Mouse (Mus musculus): Measurements from ENCODE around the gene Epha4.
A peak's percentile ranks its signal among the peaks of the same experiment; 100 is the strongest.

Gene Epha4

DNA sequence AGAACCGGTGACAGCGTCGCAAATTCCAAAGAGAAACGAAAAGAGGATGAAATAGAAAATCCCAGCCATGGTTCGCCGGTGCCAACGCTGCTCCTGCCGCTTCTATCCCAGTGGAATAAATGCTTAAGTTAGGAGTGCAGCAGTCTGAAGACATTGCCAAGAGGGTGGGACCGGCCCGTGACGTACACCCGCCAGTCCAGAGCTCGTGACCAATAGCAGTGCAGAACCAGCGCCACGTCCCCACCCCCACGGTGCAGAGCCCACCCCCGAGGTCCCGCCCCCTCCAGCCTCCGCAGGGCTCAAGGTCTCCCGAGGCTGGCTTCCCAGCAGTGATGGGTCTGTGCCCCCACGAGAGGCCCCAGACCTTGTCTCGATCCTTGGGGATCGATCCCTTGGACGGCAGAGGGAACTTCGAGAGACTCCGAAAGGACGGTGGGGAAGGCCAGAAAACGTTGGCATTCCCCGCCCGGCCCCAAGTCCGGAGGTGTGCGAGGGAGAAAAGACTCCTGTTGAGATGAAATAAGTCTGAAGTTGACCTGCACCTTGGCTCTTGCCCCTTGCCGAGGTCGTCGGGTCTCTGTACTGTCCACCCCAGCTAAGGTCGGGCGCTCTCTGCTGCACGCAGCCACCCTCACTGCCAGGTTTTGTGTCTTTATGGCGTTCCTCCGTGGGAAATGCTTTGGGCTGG lies at the start of gene Epha4:
Gene Epha4 (minus strand): TSS at position 126 of the 688 bp plus-strand sequence.
- peak; percentile 88 for DNase-seq (ENCODE audit: low read depth, low spot score)

DNA sequence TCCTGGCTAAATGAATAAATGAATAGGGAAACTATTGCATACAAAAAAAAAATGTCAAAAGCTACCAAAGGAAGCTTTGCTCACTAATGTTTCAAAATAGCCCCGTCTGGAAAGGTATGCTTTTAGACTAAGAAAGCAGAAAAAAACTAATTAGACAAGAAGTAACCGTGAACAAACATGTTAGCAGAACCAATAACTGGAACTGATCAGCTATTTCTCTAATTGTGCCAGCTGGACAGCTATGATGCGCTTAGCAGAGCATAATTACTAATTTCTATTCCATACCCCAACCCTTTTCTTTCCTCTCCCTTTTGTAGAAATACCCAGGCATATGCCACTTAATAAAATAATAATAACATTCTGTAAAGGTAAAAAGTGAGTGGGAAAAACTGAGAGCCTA lies 41.3 kb upstream of the Epha4 start:
- no peak for DNase-seq (ENCODE audit: low read depth, low spot score)

DNA sequence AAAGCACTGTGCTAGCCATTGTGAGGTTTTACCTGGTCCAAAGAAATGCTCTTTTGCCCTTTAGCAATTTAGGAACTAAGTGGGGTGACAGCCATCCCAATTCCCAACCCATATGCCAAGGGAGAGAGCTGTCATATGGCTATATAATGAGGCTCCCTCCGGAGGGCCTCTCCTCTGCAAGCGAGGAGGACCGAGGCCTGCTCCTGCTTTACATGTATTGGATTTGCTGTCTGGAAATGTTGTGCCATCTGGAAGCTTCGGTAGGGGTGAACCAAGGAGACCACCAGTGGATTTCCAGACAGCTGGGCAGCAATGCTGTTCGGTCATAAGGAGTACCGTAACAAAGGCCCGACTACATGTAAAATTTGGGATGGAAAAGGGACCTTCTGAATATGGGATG lies 37.0 kb upstream of the Epha4 start:
- DNase-seq (ENCODE audit: low read depth, low spot score), result no peak

DNA sequence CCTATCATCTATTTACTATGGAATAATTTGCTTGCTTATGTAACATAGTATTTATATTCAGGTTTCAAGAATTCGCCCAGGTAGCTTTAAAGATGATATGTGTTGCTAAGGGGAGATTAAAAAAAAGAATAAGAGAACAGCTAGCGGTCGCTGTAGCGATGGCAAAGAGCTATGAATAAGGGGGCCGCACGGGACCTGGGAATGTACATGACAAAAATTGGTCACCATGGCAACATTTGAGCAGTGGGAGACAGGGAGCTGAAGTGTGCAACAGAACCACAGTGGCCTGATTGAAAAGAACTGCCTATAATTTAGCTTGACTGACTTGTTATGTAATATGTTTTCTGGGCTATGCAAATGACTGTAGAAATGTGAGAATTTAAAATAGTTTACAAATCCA lies 30.8 kb upstream of the Epha4 start:
- DNase-seq (ENCODE audit: low read depth, low spot score), result no peak

DNA sequence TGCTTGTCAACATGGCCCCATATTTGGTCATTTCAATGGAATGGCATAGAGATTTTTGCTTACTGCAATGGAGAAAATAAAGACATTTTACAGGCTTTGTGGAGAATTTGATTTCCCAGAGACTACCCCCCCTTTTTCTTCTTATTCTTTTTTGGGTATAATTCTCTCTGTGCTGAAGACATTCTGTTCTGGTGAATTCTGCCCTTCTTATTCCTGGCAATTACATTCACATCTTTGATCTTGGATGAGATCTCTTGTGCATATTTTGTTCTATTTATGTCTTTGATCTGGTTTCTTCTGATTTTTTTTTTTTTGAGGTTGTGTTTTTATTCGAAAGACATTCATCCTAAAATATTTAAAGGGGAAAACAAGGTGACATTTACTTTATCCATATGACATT lies 30.1 kb upstream of the Epha4 start:
- DNase-seq (ENCODE audit: low read depth, low spot score), result no peak

DNA sequence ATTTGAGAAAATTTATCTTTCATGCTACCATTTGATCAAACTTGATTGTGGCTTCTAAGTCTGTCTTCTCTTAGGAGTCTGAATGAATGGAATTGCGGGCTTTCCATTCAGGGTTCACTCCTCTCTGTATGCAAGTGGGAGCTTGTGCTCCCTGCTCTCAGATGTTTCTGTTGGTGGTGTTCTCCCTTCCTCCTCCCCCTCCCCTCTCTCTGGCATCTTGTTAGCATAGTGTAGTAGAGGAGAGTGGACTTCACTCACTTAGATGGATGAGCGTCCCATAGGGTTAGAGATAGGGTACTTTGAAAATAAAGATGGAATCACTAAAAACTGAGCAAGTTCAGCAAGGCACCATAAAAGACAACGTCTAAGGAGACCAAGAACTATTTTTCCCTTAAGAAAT lies 29.4 kb upstream of the Epha4 start:
- no peak for DNase-seq (ENCODE audit: low read depth, low spot score)

DNA sequence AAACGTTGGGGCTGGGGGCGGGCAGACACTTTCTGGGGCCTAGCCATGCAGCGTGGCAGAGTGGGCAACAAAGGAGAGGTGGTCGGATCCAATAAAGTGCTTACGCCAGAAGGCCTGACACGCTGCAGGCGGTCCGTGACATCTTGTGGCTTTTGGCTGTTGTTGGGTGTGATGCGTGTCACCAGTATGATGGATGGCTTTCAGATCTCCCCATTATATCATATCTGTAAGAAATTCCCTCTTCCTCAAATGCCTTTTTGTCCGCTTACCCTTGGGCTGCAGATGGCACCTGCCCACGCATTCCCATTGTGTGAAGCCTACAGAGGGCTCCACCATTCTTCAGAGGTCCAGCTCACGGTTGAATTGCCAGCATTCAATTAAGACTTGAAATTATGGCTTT lies 25.1 kb upstream of the Epha4 start:
- no peak for DNase-seq (ENCODE audit: low read depth, low spot score)

DNA sequence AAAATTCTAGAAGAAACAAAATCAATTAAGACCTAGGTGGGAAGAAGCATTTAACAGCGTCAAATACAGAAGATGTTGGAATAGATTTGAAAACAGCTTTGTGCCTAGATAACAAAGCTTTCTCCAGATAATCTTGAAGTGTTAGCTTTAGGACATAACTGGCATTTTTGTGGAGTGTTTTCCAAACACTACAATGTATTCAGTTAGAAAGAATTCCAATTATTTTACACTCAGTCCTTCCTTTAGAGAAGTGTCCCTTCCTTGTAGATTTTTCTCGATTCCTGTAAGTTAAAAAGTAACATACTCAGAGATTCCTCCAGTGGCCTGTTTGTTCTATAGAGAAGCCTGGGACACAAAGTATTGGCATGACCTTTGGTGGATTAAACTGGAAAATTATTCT lies 23.7 kb upstream of the Epha4 start:
- no peak for DNase-seq (ENCODE audit: low read depth, low spot score)

DNA sequence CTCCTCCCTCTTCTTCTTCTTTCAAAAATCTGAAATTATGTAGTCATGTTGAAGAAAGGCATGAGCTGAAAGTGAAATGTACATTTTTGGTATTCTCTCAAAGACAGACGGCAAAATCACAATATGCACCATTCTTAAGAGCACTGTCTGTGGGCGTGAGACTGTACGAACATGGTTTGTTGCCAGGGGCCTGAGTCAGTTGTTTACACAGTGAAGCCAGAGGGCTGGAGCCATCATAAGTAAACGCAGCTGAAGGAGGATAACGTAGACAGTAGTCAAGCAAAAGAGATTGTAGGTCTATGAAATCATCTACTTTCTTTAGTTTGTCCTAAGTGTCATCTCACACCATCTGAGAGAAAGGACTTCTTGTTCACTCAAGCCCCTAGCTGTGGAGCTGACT lies 21.0 kb upstream of the Epha4 start:
- DNase-seq (ENCODE audit: low read depth, low spot score), result peak; percentile 24

DNA sequence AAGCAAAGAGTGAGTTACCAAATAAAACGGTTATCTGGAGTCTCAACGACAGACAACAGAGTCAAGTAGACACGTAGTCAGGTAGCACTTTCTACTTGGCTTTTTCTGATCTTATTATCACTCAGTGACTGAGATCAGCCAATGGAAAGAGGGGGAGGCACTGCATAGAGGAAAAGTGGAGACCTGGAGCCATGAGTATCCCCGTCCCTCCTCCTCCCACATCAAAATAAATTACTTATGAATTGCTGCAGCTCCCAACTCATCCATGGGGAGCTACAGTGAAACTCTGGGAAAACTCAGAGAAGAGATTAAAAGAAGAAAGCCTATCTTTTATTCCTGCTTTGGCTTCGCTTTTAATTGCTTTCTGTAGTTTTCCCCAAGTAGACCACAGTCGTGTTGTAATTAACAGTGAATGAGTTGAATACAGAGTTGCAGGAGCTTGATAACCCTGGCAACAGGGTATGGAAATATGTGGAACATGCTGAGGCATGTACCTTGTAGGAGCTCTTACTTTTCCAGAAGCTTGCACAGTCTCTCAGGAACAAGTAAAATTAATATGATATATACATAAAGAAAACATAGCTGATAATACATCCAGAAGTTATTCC lies 17.8 kb upstream of the Epha4 start:
- no peak for DNase-seq (ENCODE audit: low read depth, low spot score)

DNA sequence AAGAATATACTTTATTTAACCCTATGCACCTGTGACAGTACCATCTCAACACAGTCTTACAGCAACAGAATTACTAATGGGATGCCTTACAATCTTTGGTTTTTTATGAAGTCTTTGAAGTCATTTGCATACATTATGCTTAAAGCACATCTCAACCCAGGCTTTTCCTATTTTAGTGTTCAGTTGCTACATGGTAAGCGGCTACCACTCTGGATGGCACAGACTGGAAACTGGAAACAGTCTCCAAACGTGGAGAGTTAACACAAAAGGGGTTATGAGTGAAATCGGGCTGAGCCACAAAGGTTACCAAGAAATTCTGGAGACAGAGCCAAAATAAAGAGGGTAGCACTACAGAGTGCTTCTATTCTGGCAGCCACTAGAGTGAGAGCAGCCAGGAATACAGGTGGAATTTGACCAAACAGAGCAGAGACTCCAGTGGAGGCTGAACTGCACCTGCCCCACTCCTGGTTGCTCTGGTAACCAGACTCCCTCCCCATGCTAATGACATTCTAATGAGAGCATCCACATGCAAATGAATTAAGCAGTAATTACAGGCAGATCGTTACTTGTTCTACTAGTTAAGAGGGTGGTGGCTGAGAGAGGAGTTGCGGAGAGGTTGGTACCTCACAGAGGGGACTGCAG lies 17.2 kb upstream of the Epha4 start:
- DNase-seq (ENCODE audit: low read depth, low spot score), result no peak

DNA sequence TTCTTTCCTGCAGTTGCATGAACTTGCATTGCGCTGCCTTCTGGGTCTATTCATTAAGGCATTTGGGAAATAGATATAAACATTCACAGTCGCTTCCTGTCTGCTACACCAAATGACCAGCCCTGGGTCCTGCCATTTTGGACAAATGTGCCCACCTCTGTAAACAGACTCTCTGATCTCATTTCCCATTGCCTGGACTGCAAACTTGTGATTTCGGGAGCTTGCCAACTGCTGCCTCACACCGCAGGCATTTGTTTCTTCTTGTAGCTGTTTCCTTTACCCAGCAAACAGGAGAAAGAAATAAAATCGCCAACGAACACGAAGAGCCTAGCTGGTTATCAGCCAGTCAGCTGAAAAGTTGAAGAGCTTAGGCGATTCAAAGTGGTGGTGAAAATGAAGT lies 10.2 kb upstream of the Epha4 start:
- DNase-seq (ENCODE audit: low read depth, low spot score), result no peak

DNA sequence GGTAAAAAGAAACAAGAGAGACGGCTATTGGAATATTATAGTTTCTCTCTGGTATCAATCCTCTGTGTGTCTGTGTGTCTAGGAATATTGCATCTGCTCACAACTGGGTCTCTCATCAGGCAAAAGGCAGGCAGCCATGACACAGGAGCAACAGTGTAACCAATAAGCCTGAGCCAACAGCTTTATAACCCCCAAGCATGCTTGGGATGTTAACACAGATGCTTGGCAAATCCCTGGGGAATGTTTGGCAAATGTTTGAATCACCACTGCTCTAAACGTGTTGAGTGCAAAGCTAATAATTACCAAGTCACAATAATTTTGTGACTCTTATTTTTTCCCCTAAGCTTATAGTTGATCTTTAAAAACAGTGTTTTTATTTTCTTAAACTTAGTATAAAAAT lies 8.5 kb upstream of the Epha4 start:
- DNase-seq (ENCODE audit: low read depth, low spot score), result no peak

DNA sequence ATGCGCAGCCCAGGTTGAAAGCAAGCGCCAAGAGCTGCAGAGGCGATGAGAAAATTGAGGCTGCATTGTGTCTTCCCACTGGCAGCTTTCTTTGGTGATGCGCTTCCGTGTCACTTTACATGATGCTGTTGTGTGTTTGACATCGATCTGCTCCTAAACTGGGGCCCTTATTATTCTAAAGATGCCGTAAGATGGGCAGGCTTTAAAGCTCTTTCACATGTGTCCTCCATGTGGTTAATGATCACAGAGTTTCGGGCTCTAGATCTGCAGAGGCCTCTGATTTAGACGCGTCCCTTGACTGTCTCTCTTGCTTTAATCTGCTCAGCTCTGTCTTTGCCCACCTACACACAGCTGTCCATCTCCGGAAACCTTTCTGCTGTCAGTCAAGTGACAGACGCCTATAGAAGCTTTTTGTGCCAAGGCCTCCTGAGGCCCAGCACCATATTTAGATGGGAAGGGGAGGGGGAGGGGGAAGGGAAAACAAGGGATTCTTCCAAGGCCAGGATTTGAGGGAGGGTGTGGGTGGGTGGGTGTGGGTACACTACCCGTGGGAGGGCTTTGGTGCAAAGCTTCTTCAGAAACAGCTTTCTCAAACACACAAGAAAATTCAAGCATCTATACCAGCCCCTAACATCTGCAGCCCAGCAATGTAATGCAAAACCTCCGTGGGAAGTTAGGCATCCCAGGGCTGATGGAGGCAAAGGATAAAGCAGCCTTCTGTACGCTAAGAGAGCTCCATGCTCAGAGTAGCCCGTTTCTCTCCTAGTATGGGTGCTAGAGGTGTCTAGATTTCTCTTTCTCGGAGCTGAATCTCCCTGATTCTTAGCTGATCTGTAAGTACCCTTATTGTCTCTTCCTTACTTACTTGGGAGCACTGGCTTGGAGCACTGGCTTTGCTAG lies 7.0 kb upstream of the Epha4 start:
- DNase-seq (ENCODE audit: low read depth, low spot score), result no peak

DNA sequence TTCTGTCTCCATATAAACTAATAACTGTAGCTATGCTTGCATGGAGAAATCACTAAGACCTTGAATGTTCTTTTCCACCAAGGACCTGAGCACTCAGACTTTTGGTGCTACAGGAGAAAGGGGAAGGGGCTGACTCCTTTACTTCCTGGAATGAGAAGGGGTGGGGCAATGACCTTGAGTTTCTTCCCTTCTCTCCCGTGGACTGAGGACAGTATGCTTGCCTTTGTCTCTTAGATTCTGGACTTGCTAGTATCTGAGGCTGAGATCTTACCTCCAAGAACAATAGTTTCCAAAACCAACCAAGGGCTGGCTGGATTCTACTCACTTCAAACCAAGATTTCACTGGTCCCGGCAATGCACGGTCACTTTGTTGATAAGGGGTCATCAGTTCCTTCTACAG lies 3.8 kb upstream of the Epha4 start:
- no peak for DNase-seq (ENCODE audit: low read depth, low spot score)

DNA sequence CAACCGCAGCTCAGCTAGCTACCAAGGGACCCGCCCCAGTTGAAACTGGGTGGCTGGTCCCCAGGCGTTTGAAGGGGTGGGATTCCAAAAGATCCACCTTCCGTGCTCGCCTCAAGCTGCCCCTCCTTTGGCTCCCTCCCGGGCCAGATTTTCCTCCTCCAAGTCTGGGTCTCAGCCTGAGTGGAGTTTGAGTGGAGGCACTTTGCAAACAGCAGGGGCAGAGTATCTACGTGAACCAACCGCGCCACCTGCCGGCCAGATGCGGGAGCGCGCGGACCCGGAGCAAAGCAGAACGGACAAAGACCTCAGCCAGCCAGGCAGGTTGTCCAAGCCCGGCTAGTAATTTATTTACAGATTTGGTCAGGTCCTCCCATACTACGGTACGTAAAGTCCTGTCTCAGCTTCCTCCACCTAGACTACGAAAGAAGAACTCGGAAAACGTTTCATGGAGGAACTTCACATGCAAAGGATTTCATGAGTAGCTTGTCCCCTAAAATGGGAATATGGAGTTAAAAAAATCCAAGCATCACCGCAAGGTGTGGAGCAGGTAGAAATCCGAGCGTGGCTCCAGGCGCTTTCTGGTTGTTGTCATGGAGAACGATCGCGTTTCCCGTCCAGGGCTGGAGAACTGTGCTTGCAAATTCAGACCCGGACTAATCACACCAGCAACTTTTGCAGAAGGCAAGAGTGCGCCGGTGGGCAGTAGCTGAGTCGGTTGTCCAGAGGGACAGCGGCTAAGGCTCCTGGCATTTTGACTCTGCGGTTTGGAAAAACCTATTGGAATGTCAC lies 1.5 kb upstream of the Epha4 start:
- DNase-seq (ENCODE audit: low read depth, low spot score), result peak; percentile 87

DNA sequence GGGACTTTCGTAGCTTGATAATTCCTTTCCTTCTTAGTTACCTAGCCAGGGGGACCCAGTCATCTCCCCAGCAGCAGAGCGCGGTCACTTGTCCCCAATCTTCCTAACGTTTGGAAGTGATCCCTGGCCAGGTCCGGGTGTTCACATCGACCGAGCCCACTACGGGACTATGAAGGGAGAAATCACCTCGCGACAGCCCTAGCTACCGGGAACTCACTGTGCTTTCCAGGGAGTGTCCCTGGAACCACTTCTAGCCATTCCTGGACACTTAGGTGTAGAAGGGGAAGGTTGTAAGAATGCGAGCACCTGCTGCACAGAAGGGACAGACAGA lies 728 bp upstream of the Epha4 start:
- DNase-seq (ENCODE audit: low read depth, low spot score), result no peak

DNA sequence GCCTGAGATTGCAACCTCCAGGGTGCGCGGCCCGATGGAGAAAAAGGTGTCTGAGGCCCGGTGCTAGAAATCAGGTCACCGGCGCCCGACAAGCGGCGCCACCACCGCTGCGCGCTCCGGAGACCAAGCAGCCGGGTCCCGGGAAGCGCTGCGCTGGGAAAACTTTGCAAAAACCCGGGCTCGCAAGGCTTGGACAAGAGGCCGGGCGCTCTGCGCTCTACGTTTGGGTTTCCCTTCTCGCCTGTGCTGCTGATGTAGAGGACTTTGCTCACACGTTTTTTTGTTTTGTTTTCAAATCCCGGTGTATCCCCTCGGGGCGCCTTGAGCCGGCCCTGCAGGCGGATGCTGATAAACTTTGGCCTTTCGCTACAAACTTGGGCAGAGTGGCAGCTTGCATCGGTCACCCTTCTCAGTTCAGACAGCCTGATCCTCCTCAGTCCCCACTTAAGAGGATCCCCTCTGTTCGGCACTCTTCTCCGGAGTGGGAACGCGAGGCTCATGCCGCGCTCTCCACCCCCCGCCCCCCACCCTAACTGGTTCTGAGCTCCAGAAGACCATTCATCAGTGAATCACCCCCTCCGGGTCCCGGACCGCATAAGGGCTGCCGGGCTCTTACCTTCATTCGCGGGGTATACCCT lies 444 bp downstream of the Epha4 start:
- DNase-seq (ENCODE audit: low read depth, low spot score), result no peak

DNA sequence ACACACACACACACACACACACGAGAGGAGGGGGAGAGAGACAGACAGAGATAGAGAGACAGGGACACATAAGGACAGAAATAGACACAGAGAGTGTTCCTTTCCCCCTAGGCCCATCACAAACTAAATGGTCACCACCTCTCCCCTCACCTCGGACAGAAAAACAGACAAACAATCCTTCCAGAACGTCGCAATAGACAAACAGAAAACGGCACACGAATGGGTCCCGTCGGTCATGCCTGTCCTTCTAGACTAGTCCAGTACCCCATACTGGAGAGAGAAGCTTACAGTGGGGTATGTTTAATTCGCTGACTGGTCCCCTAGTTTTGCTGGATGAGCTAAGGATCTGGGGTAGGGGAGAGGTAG lies 946 bp downstream of the Epha4 start:
- no peak for DNase-seq (ENCODE audit: low read depth, low spot score)

DNA sequence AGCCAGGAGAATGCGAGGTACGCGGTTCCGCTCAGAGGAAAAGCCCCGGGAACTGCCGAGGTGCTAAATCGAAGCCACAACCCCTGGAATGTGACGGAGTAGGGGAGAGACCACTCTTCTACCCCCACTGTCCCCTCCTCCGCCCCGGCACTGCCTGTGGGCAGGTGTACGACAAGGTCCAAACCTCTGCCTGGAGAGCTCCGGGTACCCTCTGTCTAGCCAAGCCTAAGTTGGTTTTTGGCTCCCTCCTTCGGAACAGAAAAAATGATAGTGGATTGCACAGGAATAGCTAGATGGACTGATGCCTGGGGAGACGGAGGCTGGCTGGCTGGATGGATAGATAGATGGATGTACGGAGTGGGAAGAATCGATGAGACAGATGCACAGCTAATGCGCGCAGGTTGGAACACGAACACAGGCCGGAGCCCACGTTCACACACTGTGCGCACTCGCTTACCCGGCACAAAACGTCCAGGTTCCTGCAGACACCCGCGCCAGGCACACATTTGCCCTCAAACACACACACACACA lies 1.4 kb downstream of the Epha4 start:
- no peak for DNase-seq (ENCODE audit: low read depth, low spot score)
